Mouse (Mus musculus): ENCODE measurements around the gene Pygl.
"Not testable (repeated sequence)": the region's sequence is repeated elsewhere in the genome, so short reads cannot be mapped to it uniquely, and the experiment has no call there.

Pygl gene

GRCm38 (mm10) chr12:70161057-70161456 lies 70.2 kb downstream of the Pygl start:
- intact Hi-C loops (cut with DNase I), result no loop called here

GRCm38 (mm10) chr12:70157292-70158066 lies 73.8 kb downstream of the Pygl start:
- intact Hi-C loops (cut with DNase I), result no loop called here

GRCm38 (mm10) chr12:70156222-70156621 lies 75.1 kb downstream of the Pygl start:
- intact Hi-C loops (cut with DNase I), result no loop called here

DNA sequence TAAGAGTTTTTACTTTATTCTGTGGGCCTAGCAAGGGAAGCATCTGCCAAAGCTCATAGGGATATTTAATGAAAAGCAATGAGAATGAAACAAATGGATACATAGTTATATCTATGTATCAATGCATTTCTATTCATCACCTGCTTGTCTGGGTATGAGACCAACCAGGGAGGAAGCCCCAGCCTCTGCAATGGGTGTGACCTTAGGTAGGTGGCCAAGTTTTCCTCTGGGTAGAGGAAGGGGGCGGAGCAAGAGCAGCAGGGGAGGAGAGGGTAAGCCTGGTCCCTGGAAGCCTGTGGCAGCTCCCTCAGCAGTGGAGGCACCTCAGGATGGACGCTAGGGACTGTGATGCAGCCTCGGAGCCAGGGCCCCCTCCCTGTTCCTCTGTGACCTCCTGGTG lies 77.4 kb downstream of the Pygl start, which contains the start of gene Abhd12b:
TSS of gene Abhd12b (plus strand) at position 301 of the 400 bp plus-strand sequence.
- intact Hi-C loops (cut with DNase I), result no loop called here

DNA sequence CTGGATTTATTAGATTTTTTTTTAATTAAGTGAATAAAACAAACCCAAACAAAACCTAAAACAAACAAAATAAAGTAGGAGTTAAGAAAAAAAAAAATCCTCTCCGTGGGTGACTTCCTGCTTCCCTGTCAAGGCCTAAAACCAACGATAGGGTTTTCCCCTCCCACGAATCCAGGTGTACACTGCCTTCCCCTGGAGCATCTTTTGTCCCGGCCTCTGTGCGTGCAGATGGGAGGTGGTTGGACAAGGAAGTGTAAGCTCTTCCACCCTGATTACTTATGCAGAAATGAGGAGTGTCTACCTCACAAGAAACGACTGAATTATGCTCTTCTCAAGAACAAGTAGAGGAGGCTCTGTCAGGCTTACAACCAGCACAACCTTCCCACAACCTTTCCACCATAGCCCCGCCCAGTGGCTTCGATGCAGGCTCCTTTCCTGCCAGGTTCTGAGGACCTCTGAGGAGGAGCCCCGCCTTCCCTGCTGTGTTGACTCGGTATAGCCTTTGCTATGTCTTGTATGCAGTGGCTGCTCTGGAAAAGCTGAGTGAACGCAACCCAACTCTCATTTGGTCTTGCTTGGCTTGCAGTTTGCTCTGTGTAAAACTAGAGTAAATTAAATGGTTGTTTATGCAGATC lies 82.5 kb downstream of the Pygl start:
- intact Hi-C loops (cut with DNase I), result loop anchor here (5.0 kb wide), 2 partner anchors 86 to 186 kb away; no protein-coding TSS in a partner anchor

GRCm38 (mm10) chr12:70147986-70148630 lies 83.2 kb downstream of the Pygl start:
- intact Hi-C loops (cut with DNase I), result loop anchor here (5.0 kb wide), 2 partner anchors 86 to 186 kb away; no protein-coding TSS in a partner anchor

DNA sequence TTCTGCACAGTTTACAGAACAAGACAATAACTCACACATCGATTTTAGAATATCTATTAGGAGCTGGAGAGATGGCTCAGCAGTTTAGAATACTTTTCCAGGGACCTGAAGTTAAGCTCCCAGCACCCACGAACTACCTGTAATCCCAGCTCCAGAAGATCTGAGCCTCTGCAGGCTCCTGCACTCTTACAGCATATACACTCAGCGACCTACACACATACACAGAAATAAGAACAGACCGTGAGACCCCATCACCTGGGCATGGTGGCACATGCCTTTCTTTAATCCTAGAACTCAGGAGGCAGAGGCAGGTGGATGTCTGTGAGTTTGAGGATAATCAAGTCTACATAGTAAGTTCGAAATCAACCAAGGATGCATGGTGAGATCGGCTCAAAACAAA lies 85.7 kb downstream of the Pygl start:
- intact Hi-C loops (cut with DNase I), result loop anchor here (5.0 kb wide), 2 partner anchors 83 to 183 kb away; no protein-coding TSS in a partner anchor

DNA sequence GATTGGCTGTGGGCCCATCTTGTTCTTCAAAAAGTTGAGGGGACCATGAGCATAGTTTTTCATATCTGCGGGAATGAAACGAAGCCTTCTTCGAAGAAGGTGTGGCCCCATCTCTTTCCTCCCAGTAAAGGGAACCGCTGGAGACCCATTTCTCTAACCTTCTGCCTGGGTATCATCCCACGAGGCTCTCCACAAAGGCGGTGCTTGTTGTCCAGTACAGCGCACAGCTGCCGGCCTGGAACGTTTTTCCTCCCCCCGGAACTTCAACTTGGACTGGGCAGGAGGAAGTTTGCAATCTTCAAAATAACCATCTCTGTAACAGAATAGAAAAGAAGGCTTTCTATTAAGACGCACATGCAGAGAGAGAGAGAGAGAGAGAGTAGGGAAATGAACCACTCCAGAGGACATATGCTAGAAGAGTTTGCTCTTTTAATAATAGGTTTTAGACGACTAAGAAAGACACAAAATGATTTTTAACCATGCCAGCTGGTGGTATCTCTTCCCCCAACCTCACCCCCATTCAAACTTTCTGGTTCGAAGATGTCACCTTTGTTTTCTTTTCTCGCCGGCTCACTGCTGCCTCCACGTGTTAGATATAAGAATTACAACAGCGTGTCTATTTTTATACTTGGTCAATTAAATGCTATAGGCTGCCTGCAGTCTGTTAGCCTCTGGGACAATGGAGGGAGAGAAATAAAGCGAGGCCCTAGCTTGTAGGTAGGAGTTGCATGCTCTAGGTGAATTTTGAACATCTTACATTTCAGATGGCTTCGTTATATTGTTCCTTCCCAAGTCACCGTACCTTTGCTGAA lies 86.4 kb downstream of the Pygl start:
- intact Hi-C loops (cut with DNase I), result loop anchor here (5.0 kb wide), 2 partner anchors 83 to 183 kb away; no protein-coding TSS in a partner anchor

GRCm38 (mm10) chr12:70144106-70144587 lies 87.1 kb downstream of the Pygl start:
- intact Hi-C loops (cut with DNase I), result not testable (repeated sequence)

GRCm38 (mm10) chr12:70140993-70141576 lies 90.2 kb downstream of the Pygl start:
- intact Hi-C loops (cut with DNase I), result no loop called here

Measured in adrenal gland (tissue).